Comparison of ENCODE assay signal across 14 mouse cellular contexts in the genomic region with DNA sequence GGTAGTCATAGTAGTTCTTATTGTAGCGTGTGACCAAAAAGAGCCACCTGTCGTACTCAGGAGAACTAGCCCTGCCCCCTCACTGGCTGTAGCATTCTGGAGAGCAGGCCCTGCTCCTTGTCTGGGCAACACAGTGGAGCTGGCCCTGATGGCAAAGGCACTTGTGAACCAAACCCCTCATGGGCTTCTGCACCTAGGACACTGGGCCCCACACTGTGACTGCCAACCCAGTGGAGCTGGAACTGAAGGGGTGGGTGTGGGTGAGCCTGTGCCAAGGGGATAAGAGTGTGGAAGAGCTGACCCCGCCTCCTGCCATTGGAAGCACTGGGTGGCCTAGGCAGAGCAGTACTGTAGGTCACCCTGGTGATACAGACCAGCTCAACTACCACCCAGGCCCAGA.
A peak's percentile ranks its signal among the peaks of the same experiment; 100 is the strongest.
DNase-seq lines count a peak whose midpoint lies in the region; ATAC-seq and TF ChIP-seq lines count a peak whose summit lies in the region.
"Had no signal": no experiment of that assay in that cellular context is flagged by ENCODE, and none has a peak within 500 bp of the region (broad histone marks: within the 10 kb centered on the region; RNA-seq: fewer than 3 reads in every experiment).

No protein-coding gene starts in this region.

- ATAC-seq in hindbrain, embryonic 14.5 days (ENCODE audit: low FRiP score): peak; percentile 51; the same call in 1 of the 2 replicates
- ATAC-seq in hindbrain, embryonic 13.5 days (ENCODE audit: low FRiP score): no peak
- peak; percentile 26 for ATAC-seq in Patski
- peak; percentile 44; the same call in 1 of the 2 replicates for ATAC-seq in limb, embryonic 15.5 days (ENCODE audit: insufficient number of reproducible peaks, low FRiP score, low TSS enrichment, low read depth)
- no peak for ATAC-seq in erythroid progenitor cell, adult 5-6 weeks (replicated peaks; ENCODE audit: low FRiP score, poor library complexity, severe bottlenecking)
- ATAC-seq: activated CD4-positive, CD25-positive, alpha-beta regulatory T cell, adult 4 months had no signal

- 0 out of 2 replicates have a peak, but pooled peaks cover 1% of the 10 kb centered on the region for H3K4me1 ChIP-seq in hindbrain, embryonic 14.5 days (replicated peaks; ENCODE audit: control insufficient read depth, insufficient read depth, low read length)
- no peaks in the 10 kb centered on the region for H3K4me1 ChIP-seq in hindbrain, embryonic 13.5 days (replicated peaks)
- H3K4me1 ChIP-seq in forebrain, embryonic 10.5 days: peaks cover 15% of the 10 kb centered on the region
- H3K4me1 ChIP-seq in limb, embryonic 15.5 days: peaks cover 5% of the 10 kb centered on the region
- H3K4me1 ChIP-seq: kidney, embryonic 15.5 days; liver, embryonic 15.5 days had no signal

- no peak overlapping the region for H3K4me2 ChIP-seq in hindbrain, embryonic 14.5 days (replicated peaks)
- no peak overlapping the region for H3K4me2 ChIP-seq in hindbrain, embryonic 13.5 days
- H3K4me2 ChIP-seq in limb, embryonic 15.5 days: no peak overlapping the region
- H3K4me2 ChIP-seq: kidney, embryonic 15.5 days; liver, embryonic 15.5 days had no signal

- no peak for DNase-seq in hindbrain, embryonic 14.5 days (ENCODE audit: low spot score)
- DNase-seq in Patski (ENCODE audit: low read depth, low spot score) (no peak), liver (no peak)
- no peak for DNase-seq in forebrain, embryonic 10.5 days (ENCODE audit: extremely low spot score, low spot score)
- DNase-seq in right cerebral cortex, postnatal 36 days (ENCODE audit: low spot score in 2 of 2): no peak
- DNase-seq: cerebellum, adult 11-12 months; heart, postnatal 36 days; right cerebral cortex, postnatal 25 days had no signal

- CTCF ChIA-PET in Patski (lab: Charles Lee): interaction anchor here (1.2 kb wide), 1 partner anchor 12 kb away, joined by 3 read pairs; no protein-coding TSS in a partner anchor

- 89% methylated on average over 3 of the region's 3 CpGs for WGBS in hindbrain, embryonic 14.5 days
- 88% methylated on average over 3 of the region's 3 CpGs for WGBS in hindbrain, embryonic 13.5 days
- 79% methylated on average over 3 of the region's 3 CpGs for WGBS in forebrain, embryonic 10.5 days
- 82% methylated on average over 3 of the region's 3 CpGs for WGBS in limb, embryonic 15.5 days

- H3K36me3 ChIP-seq in hindbrain, embryonic 14.5 days (replicated peaks; ENCODE audit: control insufficient read depth, insufficient read depth): no peaks in the 10 kb centered on the region
- H3K36me3 ChIP-seq in hindbrain, embryonic 13.5 days: no peaks in the 10 kb centered on the region
- H3K36me3 ChIP-seq in forebrain, embryonic 10.5 days (replicated peaks): no peaks in the 10 kb centered on the region
- no peaks in the 10 kb centered on the region for H3K36me3 ChIP-seq in limb, embryonic 15.5 days
- H3K36me3 ChIP-seq: kidney, embryonic 15.5 days; liver, embryonic 15.5 days had no signal

- in situ Hi-C loops in Patski (cut with MboI; ENCODE audit: low pct_unique_long_range_greater_than_20kb): no loop called here

- no peaks in the 10 kb centered on the region for H3K27me3 ChIP-seq in hindbrain, embryonic 14.5 days (ENCODE audit: control insufficient read depth, insufficient read depth, low read length)
- no peaks in the 10 kb centered on the region for H3K27me3 ChIP-seq in hindbrain, embryonic 13.5 days
- H3K27me3 ChIP-seq in Patski: no peaks in the 10 kb centered on the region
- H3K27me3 ChIP-seq in forebrain, embryonic 10.5 days (ENCODE audit: poor library complexity, severe bottlenecking): peaks cover 15% of the 10 kb centered on the region; the same call in 1 of the 2 replicates
- no peaks in the 10 kb centered on the region for H3K27me3 ChIP-seq in limb, embryonic 15.5 days
- H3K27me3 ChIP-seq: kidney, embryonic 15.5 days; liver, embryonic 15.5 days had no signal

- no peak for TF ChIP-seq CTCF in Patski (IDR thresholded peaks at IDR 0.05)

- H3K9me3 ChIP-seq in hindbrain, embryonic 14.5 days (ENCODE audit: control insufficient read depth, low read length): no peaks in the 10 kb centered on the region
- no peaks in the 10 kb centered on the region for H3K9me3 ChIP-seq in hindbrain, embryonic 13.5 days
- no peaks in the 10 kb centered on the region for H3K9me3 ChIP-seq in forebrain, embryonic 10.5 days
- no peaks in the 10 kb centered on the region for H3K9me3 ChIP-seq in limb, embryonic 15.5 days
- H3K9me3 ChIP-seq: kidney, embryonic 15.5 days; liver, embryonic 15.5 days had no signal

- POLR2A ChIA-PET in Patski (lab: Charles Lee): no interaction called here

- no peak overlapping the region for H3K4me3 ChIP-seq in hindbrain, embryonic 14.5 days (replicated peaks; ENCODE audit: low read length)
- H3K4me3 ChIP-seq in hindbrain, embryonic 13.5 days: no peak overlapping the region
- H3K4me3 ChIP-seq in forebrain, embryonic 10.5 days: no peak overlapping the region
- H3K4me3 ChIP-seq in limb, embryonic 15.5 days: no peak overlapping the region
- H3K4me3 ChIP-seq: kidney, embryonic 15.5 days; liver, embryonic 15.5 days had no signal

- H3K27ac ChIP-seq in hindbrain, embryonic 14.5 days: no peak overlapping the region
- no peak overlapping the region for H3K27ac ChIP-seq in hindbrain, embryonic 13.5 days
- peak overlapping the region; percentile 44; the same call in 1 of the 2 replicates for H3K27ac ChIP-seq in forebrain, embryonic 10.5 days
- 0 out of 2 replicates have a peak overlapping the region, but pooled peaks have one; percentile 17 for H3K27ac ChIP-seq in limb, embryonic 15.5 days
- H3K27ac ChIP-seq: kidney, embryonic 15.5 days; liver, embryonic 15.5 days had no signal

- H3K9ac ChIP-seq in hindbrain, embryonic 14.5 days: no peak overlapping the region
- H3K9ac ChIP-seq in hindbrain, embryonic 13.5 days: no peak overlapping the region
- no peak overlapping the region for H3K9ac ChIP-seq in limb, embryonic 15.5 days
- H3K9ac ChIP-seq: kidney, embryonic 15.5 days; liver, embryonic 15.5 days had no signal

Comparison
In these comparisons a context has a peak if more than half of its experiments do, and no peak if none do; other contexts are left out.
1. ATAC-seq: peak in hindbrain, embryonic 14.5 days (single experiment), Patski (single experiment) and limb, embryonic 15.5 days (single experiment); none in hindbrain, embryonic 13.5 days (single experiment) and erythroid progenitor cell, adult 5-6 weeks (single experiment).
2. H3K27ac ChIP-seq: peak in forebrain, embryonic 10.5 days (single experiment) and limb, embryonic 15.5 days (single experiment); none in hindbrain, embryonic 14.5 days (single experiment) and hindbrain, embryonic 13.5 days (single experiment).